In genomic region chr12:15459429-15459828, GRCm38 (mm10) we compare ENCODE assay signal across 8 mouse cellular contexts.
"Had no signal": no experiment of that assay in that cellular context is flagged by ENCODE, and none has a peak within 500 bp of the region (broad histone marks: within the 10 kb centered on the region; RNA-seq: fewer than 3 reads in every experiment).

No protein-coding gene starts in this region.

- ATAC-seq: intestine, postnatal 0 days; midbrain, embryonic 16.5 days had no signal

- DNase-seq: kidney, adult 8-10 months; kidney, postnatal 25 days; layer of hippocampus, adult 9-11 months; lung, adult 18-20 months; retina, postnatal 1 day; thymus, postnatal 14 days had no signal
